Mouse (Mus musculus) heart, adult 2 months (tissue): ENCODE data around the gene Idh3b. TPM values are rescaled to one million over a fixed set of nuclear protein-coding genes. Genes with fewer than 3 reads are reported as not detected.
A peak's percentile ranks its signal among the peaks of the same experiment; 100 is the strongest.

Source experiments
- DNase-seq, 2 experiments: peaks; one replicate each; pipeline ENCODE4 v3.0.0; 2021
- H3K27ac ChIP-seq: fragments of 200-600 bp; 2 replicates; pipeline ENCODE4 v1.8.1; 2022
- H3K27me3 ChIP-seq: fragments of 200-500 bp; 2 replicates; pipeline ENCODE4 v1.6.1; 2012; ENCODE audit warnings: mild to moderate bottlenecking, low read length, inconsistent platforms, mixed read lengths; ENCODE audit not compliant: control insufficient read depth, insufficient read depth
- H3K36me3 ChIP-seq: fragments of 200-500 bp; 2 replicates; pipeline ENCODE4 v1.6.1; 2012; ENCODE audit warnings: low read length, inconsistent platforms; ENCODE audit not compliant: control insufficient read depth, insufficient read depth
- H3K4me1 ChIP-seq: fragments of 200-500 bp; 2 replicates; pipeline ENCODE4 v1.6.1; 2011; ENCODE audit warnings: low read length; ENCODE audit not compliant: control insufficient read depth, insufficient read depth
- H3K4me3 ChIP-seq: fragments of 200-600 bp; 2 replicates; pipeline ENCODE4 v1.8.1; 2022
- H3K79me2 ChIP-seq: fragments of 200-500 bp; replicated peaks from 2 replicates; pipeline ENCODE4 v1.6.1; 2012; ENCODE audit warnings: mild to moderate bottlenecking, inconsistent platforms, low read length, moderate library complexity, mixed read lengths; ENCODE audit not compliant: control insufficient read depth, insufficient read depth
- H3K9ac ChIP-seq: fragments of 200-500 bp; 2 replicates; pipeline ENCODE4 v1.6.1; 2012; ENCODE audit warnings: low read depth, mild to moderate bottlenecking, control low read depth, inconsistent platforms, low read length, mixed read lengths
- CTCF ChIP-seq: fragments of 200-600 bp; IDR thresholded peaks from 2 replicates; pipeline ENCODE4 v1.8.1; 2022; ENCODE audit warnings: antibody characterized with exemption, mild to moderate bottlenecking, moderate library complexity
- EP300 ChIP-seq: fragments of 200-500 bp; IDR thresholded peaks from 2 replicates; pipeline ENCODE4 v1.6.1; 2011; ENCODE audit warnings: low read depth, low read length, control low read depth; ENCODE audit not compliant: insufficient read depth
- POLR2A ChIP-seq: fragments of 200-500 bp; IDR thresholded peaks from 2 replicates; pipeline ENCODE4 v1.6.1; 2011; ENCODE audit warnings: mild to moderate bottlenecking, low read depth, low read length, control low read depth; ENCODE audit not compliant: insufficient read depth
- WGBS: fragments of 180-500 bp; shearing (Covaris S2); methylation state at CpG from one replicate; pipeline ENCODE4 v1.1.7; 2018; 5-methylcytosine and 5-hydroxymethylcytosine counted together
- intact Hi-C: fragments of 180-260 bp; cut with DNase I; formaldehyde crosslinking; loops from one replicate; pipeline ENCODE4 v1.15.1; 2025
- long read RNA-seq: library from polyadenylated mRNA; stranded (forward); transcript quantifications from one replicate; pipeline ENCODE4 v2.0.0, GENCODE M21; 2021
- polyA plus RNA-seq: library from polyadenylated mRNA; depleted of rRNA; stranded (reverse); fragments of >200 nt; gene quantifications from 2 replicates; pipeline ENCODE4 v1.2.3, GENCODE M21; 2012; rRNA removed
- total RNA-seq, 2 experiments: library from RNA; stranded (reverse); gene quantifications; 2 replicates each; pipeline ENCODE4 v1.2.3; 2021

Gene Idh3b
- total RNA-seq = 100 to 1,000 TPM; 709 to 817 TPM
- 893 and 1,229 TPM in 2 replicates for polyA plus RNA-seq
- long read RNA-seq, transcript Idh3b-201 (12 exons, 1,616 nt) = major isoform, 18 of 753 reads
- long read RNA-seq, partial matches to known transcripts = 80 of 753 reads
- long read RNA-seq, other reads (novel, unspliced or antisense) = 655 of 753 reads

GRCm38 (mm10) chr2:130283854-130284654 lies at the start of gene Idh3b:
Gene Idh3b, minus strand, starts transcription at chr2:130284547.
- no peaks in the 10 kb centered on the region for H3K27me3 ChIP-seq
- H3K27ac ChIP-seq = peak within 1 kb of the TSS; percentile 95
- H3K36me3 ChIP-seq = peaks cover 11% of the 10 kb centered on the region
- intact Hi-C loops = loop anchor here (1.0 kb wide), 1 partner anchor 10 kb away; the partner anchor contains the start of gene Nop56
- H3K4me3 ChIP-seq = peak within 1 kb of the TSS; percentile 94
- DNase-seq = peak; percentile 92 to 93
- peak within 1 kb of the TSS; percentile 71 for H3K9ac ChIP-seq
- TF ChIP-seq EP300 (peak; percentile 77; the same call in 1 of the 2 replicates), CTCF (no peak), POLR2A (peak; percentile 87)
- no peaks in the 10 kb centered on the region for H3K79me2 ChIP-seq
- no peaks in the 10 kb centered on the region for H3K4me1 ChIP-seq
- WGBS = under 1% methylated on average over 51 of the region's 51 CpGs

GRCm38 (mm10) chr2:130329502-130329901 lies 45.2 kb upstream of the Idh3b start:
- Histone ChIP-seq H3K4me3 (no peak overlapping the region), H3K9ac (no peak overlapping the region), H3K79me2 (no peaks in the 10 kb centered on the region), H3K4me1 (no peaks in the 10 kb centered on the region), H3K27me3 (no peaks in the 10 kb centered on the region), H3K27ac (no peak overlapping the region), H3K36me3 (no peaks in the 10 kb centered on the region)
- intact Hi-C loops = no loop called here
- DNase-seq = no peak
- no peak for TF ChIP-seq CTCF
- no peak for TF ChIP-seq EP300
- no peak for TF ChIP-seq POLR2A
- 87% methylated on average over 2 of the region's 2 CpGs for WGBS

GRCm38 (mm10) chr2:130327057-130327456 lies 42.7 kb upstream of the Idh3b start:
- DNase-seq = no peak
- TF ChIP-seq EP300 (no peak), POLR2A (no peak), CTCF (no peak)
- H3K79me2 ChIP-seq = no peaks in the 10 kb centered on the region
- H3K27ac ChIP-seq = no peak overlapping the region
- no peak overlapping the region for H3K4me3 ChIP-seq
- no peaks in the 10 kb centered on the region for H3K27me3 ChIP-seq
- no peaks in the 10 kb centered on the region for H3K36me3 ChIP-seq
- no peak overlapping the region for H3K9ac ChIP-seq
- H3K4me1 ChIP-seq = no peaks in the 10 kb centered on the region
- intact Hi-C loops = no loop called here
- 58% methylated on average over 1 of the region's 1 CpGs for whole genome bisulfite sequencing

GRCm38 (mm10) chr2:130303014-130303413 lies 18.7 kb upstream of the Idh3b start:
- WGBS = 72% methylated on average over 4 of the region's 4 CpGs
- DNase-seq = no peak
- H3K4me3 ChIP-seq = no peak overlapping the region
- H3K27ac ChIP-seq = no peak overlapping the region
- intact Hi-C loops = no loop called here
- TF ChIP-seq EP300 (no peak), CTCF (no peak), POLR2A (no peak)
- H3K27me3 ChIP-seq = no peaks in the 10 kb centered on the region
- H3K4me1 ChIP-seq = no peaks in the 10 kb centered on the region
- H3K79me2 ChIP-seq = no peaks in the 10 kb centered on the region
- no peak overlapping the region for H3K9ac ChIP-seq
- H3K36me3 ChIP-seq = no peaks in the 10 kb centered on the region

- intact Hi-C loops = no loop called here
- H3K27me3 ChIP-seq = peaks cover 8% of the 10 kb centered on the region
- H3K27ac ChIP-seq = no peak overlapping the region
- H3K9ac ChIP-seq = no peak overlapping the region
- WGBS = 83% methylated on average over 9 of the region's 9 CpGs
- H3K4me3 ChIP-seq = no peak overlapping the region
- TF ChIP-seq CTCF = no peak
- no peak for TF ChIP-seq EP300
- no peak for TF ChIP-seq POLR2A
- H3K4me1 ChIP-seq = peaks cover 5% of the 10 kb centered on the region
- no peaks in the 10 kb centered on the region for H3K36me3 ChIP-seq
- DNase-seq = no peak
- no peaks in the 10 kb centered on the region for H3K79me2 ChIP-seq
Observed at GRCm38 (mm10) chr2:130297580-130297979, 13.2 kb upstream of the Idh3b start.

- peak overlapping the region; percentile 56 for H3K4me3 ChIP-seq
- no peaks in the 10 kb centered on the region for H3K79me2 ChIP-seq
- H3K36me3 ChIP-seq = no peaks in the 10 kb centered on the region
- no peak overlapping the region for H3K27ac ChIP-seq
- peaks cover 8% of the 10 kb centered on the region for H3K27me3 ChIP-seq
- 7% methylated on average over 20 of the region's 20 CpGs for WGBS
- peaks cover 5% of the 10 kb centered on the region for H3K4me1 ChIP-seq
- intact Hi-C loops = no loop called here
- peak overlapping the region; percentile 53 for H3K9ac ChIP-seq
- no peak for DNase-seq
- no peak for TF ChIP-seq EP300
- no peak for TF ChIP-seq CTCF
- no peak for TF ChIP-seq POLR2A
Observed at GRCm38 (mm10) chr2:130296134-130296745, 11.9 kb upstream of the Idh3b start.
